Mouse (Mus musculus) cerebellum, postnatal 25 days (tissue): ENCODE data around the gene Gm5615.

Experiments used
- DNase-seq, 2 experiments: peaks; one replicate each; pipeline ENCODE4 v3.0.0; 2021; ENCODE audit warnings: mixed read lengths in 2 of 2

The Gm5615 gene

GRCm38 (mm10) chr9:36541863-36542262 is at the start of gene Gm5615:
Gm5615 (minus strand) TSS chr9:36541963.
- no peak for DNase-seq

- no peak for DNase-seq
Observed at GRCm38 (mm10) chr9:36582535-36582934, 40.8 kb upstream of the Gm5615 start, which contains the start of gene Gm17689. Gm17689 (minus strand) TSS chr9:36582635.

GRCm38 (mm10) chr9:36504211-36504610 is 37.6 kb downstream of the Gm5615 start:
- no peak for DNase-seq

GRCm38 (mm10) chr9:36495824-36496223 is 45.9 kb downstream of the Gm5615 start:
- DNase-seq, result no peak

- no peak for DNase-seq
Observed at GRCm38 (mm10) chr9:36494501-36495220, 47.1 kb downstream of the Gm5615 start.
